1 mouse cellular context compared by ENCODE assay signal in the genomic region with DNA sequence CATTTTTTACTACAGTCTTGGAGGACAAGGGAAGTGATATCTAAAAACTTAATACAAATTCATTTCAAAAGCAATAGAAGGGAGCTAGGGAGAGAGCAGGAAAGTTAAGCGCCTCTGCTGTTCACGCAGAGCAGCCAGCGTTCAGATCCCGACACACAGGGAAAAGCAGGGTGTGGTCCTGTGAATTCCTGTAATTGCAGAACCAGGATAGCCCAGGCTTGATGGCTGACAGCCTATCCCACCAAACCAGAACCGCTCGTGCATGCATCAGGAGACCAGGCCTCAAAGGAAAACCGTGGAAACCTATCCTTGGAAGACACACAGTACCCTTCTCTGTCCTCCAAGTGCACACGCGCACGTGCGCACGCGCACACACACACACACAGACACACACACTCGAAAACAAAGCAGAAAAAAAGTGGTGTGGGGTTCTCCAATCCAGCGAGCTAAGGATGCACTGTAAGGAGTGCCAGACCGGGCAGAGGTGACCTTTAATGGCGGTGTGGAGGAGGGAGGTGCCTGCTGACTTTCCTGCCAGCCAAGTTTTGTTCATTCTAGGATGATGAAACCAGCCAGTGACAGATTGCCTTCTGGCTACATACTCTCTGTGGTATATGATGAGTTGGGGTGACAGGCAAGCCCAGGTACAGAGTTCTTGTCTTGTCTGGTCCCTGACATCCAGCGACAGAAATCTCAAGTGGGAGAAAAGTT.
TF ChIP-seq lines count a peak whose summit lies in the region.

No protein-coding gene starts in this region.

TF ChIP-seq in MEL, 35 proteins besides CTCF, POLR2A, EP300 and RAD21:
- no peak for TF ChIP-seq RCOR1 (IDR thresholded peaks at IDR 0.05; ENCODE audit: low read depth, low read length)
- TF ChIP-seq SIN3A (IDR thresholded peaks at IDR 0.05; ENCODE audit: low read length) = no peak
- peak; percentile 14; the same call in 1 of the 2 replicates for TF ChIP-seq ZMIZ1 (IDR thresholded peaks at IDR 0.05; ENCODE audit: low read depth, low read length)
- TF ChIP-seq NRF1 (IDR thresholded peaks at IDR 0.05; ENCODE audit: insufficient read depth, low read depth, low read length, poor library complexity, severe bottlenecking) = no peak
- no peak for TF ChIP-seq GABPA (IDR thresholded peaks at IDR 0.05; ENCODE audit: low read depth, low read length)
